Mouse (Mus musculus) adrenal gland, adult (tissue): ENCODE data around the gene Nudt21.

ENCODE experiments used
- DNase-seq, 2 experiments: peaks; one replicate each; pipeline ENCODE4 v3.0.0; 2022 to 2023; ENCODE audit warnings: low spot score in 1 of 2; ENCODE audit not compliant: inconsistent age in 2 of 2

Gene Nudt21

DNA sequence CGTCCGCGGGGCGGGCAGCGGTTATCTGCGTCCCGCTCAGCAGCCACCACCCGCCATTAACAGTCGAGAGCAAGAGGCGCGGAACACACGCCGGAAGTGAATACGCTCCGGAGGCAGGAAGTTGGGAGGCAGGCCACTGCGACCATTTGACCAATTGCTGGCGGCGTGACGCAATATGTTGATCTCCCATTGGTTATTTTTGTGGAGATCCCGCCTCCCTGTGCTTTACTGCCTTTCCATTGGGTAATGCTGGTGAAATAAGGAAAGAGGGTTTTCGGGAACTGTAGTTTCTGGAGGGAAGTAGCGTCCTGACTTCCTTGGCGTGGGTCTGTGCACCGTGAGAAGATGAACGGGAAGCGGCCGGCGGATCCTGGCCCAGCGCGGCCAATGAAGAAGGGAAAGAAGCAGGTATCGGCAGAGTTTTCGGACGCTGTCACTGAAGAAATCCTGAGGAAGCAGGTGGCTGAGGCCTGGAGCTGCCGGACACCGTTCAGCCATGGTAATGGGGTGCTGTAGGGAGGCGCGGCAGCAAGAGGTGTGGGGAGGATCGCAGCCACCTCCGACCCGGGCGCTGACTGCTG, at the start of gene Nudt21, which contains the start of gene Ogfod1:
Gene Nudt21 (minus strand): TSS at position 88 of the 581 bp plus-strand sequence.
Gene Ogfod1 (plus strand): TSS at position 255 of the 581 bp plus-strand sequence.
- DNase-seq, result peak; percentile 95 to 98

DNA sequence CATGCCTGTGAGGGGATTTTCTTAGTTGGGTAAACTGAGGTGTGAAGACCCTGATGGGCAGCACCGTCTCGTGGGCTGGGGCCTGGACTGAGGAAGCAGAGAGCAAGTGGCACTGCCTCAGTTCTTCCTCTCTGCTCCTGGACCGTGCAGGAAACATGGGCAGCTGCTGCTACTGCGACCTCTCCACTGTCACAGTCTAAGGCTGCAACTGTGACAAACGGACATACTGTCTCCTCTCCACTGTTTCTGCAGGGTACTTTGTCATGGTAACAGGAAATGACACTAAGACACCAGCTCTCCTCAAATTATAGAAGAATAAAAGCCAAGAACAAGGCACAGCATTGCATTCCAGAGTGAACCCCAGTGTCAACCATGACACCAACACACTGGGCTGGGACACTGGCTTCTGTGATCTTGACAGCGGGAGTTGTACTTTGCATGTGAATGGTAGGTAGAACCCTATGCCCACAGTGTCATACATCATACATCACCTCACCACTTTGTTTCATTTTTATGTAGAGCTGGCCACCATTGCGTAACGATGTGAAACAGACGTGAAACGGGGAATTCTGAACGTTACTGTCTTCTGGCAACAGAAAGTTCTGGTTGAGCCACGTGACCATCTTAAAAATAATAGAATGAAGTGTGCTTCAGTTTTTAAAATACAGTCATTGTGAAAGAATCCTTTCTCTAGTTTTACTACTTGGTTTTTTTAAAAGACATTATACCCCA, 39.8 kb upstream of the Nudt21 start:
- no peak for DNase-seq

DNA sequence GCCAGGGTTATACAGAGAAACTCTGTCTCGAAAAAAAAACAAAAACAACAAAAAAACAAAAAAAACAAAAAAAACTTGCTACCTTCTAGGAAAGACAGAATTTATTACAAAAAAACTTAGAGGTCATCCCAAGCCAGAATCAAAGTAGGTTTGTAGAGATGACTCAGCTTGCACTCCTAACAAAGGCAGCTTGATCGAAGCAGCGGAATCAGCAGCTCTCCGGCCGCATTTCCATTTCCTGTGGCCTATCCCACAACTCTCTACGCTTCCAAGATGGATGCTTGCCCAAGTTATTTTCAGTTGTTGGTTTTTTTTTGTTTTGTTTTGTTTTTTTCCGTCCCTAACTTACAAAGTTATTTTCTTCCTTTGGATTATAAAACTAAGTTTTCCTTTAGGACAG, 32.0 kb upstream of the Nudt21 start:
- no peak for DNase-seq

DNA sequence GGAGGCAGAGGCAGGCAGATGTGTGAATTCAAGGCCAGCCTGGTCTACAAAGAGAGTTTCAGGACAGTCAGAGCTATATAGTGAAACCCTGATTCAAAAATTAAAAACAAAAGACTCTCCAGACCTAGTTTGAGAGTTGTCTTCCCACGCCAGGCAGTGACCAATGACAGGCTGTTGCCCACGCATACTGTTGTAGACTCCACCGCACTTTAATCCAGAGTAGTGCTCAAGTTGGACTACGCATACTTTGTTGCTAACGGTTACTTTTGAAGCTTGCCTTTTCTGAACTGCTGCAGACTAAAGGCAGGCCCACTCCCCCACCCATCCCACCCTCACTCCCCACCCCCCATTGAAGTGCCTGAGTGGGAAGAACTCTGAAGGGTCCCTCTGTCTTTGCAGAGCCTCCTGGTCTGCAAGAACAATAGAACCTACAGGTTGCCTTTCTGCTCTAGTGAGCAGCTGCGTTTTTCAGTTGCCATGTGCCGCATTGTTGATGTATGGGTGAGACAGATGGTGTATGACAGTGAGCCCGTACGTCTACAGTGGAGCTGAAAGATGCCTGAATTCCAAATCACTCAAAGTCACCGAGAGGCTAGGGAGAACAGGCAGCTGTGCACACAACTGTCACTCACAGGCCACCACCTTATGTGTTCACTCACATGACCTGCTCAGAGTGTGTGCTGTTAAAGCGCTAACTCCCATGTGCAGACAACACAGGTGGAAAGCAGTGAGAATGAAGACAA, 29.5 kb upstream of the Nudt21 start:
- no peak for DNase-seq

DNA sequence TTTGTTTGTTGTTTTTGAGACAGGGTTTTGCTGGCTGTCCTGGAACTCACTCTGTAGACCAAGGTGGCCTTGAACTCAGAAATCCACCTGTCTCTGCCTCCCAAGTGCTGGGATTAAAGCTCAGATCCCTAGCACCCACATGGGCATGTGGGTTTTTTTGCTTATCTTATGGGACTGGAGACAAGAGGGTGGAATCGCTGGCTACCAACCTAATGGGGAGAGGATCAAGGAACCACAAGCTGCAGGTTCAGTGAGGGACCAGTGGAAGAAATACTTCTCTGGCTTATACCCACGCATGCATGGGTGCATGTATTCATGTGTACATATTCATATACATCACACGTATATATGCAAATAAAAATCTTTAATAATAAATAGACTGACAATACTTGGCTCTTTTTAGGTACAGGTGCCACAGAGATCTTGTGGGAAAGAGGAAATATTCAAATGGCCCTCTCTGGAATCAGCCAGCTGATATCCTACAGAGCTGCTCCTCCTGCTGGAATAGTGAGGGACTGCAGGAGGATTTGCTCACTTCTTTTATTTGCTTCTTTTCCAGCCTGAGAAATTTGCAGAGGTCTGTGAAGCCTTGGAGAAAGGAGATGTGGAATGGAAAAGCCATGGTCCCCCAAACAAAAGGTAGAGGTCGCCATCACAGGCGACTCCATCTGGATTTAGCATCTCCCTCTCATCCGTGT, 20.5 kb upstream of the Nudt21 start:
- DNase-seq, result peak; percentile 19 to 74

DNA sequence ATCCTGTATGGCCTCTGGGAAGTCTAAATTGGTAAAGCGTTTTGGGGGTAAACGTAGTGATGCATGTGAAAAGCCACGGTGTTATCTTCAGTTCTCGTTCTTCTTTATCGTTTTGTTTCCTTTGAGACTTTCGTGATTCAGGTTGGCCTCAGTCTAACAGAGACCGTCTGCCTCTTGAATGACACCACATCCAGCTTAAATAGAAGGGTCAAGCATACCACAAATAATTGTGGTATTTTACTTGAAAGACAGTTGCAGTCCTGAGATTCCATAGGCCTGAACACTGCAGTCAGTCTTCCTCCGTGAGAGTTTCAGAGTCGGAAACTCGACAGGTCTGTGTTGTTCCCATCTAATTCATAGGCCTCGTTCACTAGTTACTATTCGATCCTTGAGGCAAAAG, 15.9 kb upstream of the Nudt21 start:
- no peak for DNase-seq

DNA sequence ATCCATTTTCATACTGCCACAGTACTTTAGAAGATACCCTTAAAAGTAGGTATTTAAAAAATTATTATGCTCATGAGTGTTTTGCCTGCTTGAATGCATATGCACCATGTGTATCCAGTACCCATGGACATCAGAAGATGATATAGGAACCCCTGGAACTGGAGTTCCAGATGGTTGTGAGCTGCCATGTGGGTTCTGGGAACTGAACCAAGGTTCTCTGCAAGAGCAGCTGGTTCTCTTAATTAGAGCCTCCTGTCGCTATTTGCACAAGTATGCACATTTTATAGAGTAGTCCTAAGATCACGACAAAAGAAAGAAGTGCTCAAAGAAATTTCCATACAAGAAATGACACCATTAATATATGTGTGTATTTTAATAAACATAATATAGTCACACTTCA, 11.0 kb upstream of the Nudt21 start:
- DNase-seq, result no peak

DNA sequence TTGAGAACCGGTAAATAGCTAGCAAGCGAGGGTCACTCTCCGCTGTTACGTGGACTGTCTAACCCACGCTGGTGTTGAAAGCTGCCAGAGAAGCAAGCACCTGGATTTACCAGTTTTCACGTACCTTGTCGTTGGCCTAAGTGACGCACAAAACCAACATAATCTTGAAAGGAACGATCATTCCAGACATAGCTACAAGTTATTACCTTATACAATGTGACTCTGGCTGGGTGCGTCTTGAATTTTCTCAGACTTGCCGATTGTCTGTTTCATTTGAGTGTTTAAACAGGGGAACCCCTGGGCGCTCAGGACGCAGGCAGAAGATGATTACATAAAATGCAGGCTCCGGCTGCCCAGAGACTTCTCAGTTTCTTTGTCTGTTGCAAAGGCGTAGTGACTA, 975 bp upstream of the Nudt21 start:
- peak; percentile 21 to 70 for DNase-seq

DNA sequence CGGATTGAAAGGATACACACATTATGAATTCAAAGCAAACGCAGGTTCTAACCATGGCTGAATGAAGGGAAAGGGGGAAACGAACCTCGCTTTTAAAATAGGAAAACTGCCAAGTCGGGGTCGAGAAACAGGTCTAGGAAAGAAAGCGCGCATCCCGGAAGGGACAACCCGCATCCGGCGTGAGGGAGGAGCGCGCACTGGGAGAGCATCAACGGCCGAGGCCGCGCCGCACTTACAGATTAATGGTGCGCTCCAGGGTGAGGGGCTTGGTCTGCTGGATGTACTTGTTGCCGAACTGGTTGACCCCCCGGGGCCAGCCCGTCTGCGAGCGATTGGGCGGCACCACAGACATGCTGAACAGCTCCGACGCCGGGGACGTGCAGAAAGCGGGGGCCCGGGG, 290 bp downstream of the Nudt21 start:
- DNase-seq, result peak; percentile 81 to 92

DNA sequence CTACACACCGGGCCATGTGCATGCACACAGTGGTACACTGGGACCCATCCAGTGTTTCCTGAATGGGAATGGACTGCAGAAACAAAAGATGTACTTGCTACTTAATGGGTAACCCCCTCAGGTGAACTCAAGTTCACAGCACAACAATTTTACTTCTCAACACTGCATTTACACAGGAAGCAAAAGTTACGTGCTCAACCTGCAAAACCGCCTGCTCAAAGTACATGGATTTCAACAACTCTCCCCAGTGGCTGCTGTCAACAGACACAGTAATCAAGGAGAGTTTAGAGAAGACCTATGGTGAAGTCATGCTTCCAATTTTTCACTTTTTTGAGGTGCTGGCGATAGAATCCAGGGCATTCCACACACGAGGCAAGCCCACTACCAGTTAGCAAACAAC, 1.6 kb downstream of the Nudt21 start:
- peak in 1 of 2 experiments; percentile 25 for DNase-seq

DNA sequence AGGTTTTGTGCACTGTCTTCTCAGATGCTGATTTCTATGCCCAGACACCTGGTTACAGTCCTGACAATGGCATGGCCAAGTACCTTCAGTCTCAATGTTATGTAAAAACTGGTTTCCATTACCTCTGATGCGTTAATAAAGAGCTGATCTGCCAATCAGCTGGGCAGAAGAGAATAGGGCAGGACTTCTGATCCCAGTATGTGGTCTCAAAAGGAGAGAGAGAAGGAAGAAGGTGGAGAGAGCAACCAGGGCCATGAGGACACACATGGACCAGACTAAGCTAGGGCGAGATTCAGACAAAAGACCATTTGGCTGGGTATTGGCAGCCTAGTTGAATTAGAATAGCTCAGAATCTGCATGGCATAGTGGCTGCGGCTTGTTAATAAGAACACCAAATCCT, 3.2 kb downstream of the Nudt21 start:
- DNase-seq, result no peak

DNA sequence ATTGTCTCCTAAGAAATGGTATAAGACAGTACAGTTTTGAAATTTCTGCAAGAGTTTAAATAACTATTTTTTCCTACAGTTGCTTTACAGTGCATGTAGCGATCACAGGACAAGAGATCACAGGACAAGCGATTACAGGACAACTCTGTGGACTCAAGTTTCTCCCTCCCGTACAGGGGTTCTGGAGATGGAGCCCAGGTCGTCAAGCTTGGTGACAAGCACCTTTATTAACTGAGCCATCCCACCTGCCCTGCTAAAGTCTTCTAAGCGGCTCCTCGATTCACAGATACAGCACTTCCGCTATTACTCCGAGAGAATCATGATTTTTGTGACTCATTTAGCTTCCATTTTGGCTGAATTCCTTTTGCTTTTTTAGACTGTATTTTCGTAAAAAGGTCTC, 7.1 kb downstream of the Nudt21 start:
- no peak for DNase-seq

DNA sequence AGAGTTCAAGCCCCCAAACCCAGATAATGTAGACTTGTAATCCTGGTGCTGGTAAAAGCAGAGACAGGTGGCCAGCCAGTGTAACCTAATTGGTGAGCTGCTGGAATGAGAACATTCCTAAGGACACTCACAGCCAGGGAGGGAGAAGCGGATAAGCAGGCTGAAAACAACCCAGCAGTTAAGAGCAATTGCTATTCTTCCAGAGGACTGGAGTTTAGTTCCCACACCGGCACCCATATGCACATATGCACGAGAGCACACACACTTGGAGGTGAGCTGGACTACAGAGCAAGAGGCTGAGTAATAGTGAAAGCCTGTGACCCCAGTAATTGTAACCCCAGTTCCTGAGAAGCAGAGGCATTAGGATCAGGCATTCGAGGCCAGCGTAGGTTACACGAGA, 12.9 kb downstream of the Nudt21 start:
- no peak for DNase-seq

DNA sequence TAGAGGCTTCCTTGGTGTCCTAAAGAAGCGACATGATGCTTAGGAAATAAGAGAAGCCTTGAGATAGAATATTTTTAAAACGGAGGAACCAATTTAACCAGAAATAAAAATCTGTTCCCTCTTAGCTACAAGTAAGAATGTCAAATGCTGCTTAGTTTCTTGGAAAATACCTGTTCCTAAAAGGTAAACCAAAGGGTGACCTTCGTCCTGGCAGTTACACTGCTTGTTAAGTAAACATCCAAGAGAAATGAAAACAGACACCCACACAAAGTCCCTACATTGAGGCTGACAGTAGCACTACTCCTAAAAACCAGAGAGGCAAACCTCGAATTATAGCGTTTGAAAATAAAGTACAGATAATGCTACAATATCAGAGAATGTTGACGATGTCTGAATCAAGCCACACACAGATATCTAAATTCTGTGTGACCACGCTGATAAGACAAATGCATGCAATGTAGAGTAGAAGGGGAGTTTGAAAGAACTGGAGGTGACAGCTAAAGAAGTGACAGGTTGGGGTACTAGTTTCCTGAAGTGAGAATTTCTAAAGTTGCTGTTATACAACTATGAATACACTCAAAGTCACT, 23.7 kb downstream of the Nudt21 start:
- peak in 1 of 2 experiments; percentile 65 for DNase-seq

DNA sequence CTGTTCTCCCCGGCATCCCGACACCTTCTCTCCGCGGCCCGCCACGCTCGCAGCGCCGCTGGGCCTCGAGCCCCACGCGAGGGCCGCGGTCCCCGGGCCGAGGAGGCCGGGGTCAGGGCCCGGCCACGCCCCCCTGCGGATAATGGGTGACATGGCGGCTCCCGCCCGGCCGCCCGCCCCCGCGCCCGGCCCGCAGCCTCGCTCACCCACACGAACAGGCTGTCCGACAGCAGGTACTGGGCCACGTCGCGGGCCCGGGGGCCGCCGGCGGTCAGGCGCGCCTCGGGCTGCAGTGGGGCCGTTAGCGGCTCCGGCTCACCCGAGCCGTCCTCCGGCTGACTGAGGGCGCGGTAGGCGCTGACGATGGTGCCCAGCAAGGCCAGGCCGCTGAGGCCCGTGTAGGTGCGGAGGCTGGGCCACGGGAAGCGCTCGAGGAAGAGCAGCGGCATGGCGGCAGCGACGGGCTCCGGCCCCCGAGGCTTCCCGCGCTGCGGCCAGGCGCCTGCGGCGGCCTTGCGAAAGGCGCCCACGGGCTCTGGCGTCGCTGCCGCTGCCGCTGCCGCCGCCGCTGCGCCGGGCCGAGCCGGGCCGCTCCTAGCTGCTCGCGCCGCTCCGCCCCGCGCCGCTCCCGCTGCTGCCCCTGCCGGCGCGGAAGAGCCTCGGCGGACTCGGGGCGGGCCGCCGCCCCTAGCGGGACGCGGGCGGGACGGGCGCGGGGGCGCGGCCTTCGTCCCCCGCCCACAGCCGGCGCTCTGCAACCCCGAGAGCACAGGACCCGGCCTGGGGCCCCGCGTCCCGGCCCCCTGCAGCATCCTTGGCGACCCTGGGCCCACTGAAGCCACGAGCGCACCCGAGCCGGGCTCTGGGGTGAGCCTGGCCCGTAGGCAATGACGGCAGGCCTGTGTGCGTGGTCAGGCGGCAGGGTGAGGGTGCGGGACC, 24.5 kb downstream of the Nudt21 start, which contains the start of gene Amfr:
Gene Amfr (minus strand): TSS at position 830 of the 939 bp plus-strand sequence.
- peak; percentile 83 to 91 for DNase-seq

DNA sequence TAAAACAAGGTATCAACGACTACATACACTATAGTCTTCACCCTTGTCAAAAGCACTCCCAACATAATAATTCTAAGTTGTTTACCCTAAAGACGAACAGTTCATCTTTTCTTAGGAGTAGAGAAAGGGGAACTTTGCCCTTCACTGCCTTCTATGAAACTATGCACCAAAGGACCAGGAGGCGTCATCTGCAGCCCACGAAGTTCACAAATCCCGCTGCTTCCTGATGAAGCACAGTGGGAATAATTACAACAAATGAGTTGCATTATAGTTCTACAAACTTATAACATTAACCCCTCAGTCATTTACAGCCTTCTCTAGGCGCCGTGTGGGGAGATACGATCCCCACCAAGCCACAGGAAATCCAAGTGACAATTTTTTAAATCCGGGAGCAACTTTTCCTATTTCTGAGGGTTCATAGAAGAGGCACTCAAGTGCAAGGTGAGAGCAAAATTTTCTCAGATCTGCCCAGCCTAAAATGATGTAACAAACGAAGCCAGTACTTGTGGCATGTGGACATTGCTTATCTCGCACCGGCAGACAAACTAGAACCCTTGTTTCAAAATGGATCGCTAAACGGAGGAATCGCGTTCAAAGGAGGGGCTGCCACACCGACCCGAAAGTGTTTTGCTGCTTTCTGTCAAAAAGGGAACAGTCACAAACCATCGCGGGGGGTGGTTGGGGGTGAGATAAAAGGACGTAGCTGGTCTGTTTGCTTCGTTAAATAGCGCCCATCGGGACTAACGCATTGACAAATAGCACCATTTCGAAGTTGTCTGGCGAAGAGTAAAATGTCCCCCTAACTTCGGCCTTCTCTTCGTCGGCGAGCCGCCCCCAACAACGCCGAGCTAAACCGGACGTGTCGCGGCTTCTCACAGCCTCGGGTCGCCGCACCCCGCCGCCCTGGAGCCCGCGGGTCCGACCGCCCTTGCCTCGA, 25.5 kb downstream of the Nudt21 start:
- peak in 1 of 2 experiments; percentile 67 for DNase-seq

DNA sequence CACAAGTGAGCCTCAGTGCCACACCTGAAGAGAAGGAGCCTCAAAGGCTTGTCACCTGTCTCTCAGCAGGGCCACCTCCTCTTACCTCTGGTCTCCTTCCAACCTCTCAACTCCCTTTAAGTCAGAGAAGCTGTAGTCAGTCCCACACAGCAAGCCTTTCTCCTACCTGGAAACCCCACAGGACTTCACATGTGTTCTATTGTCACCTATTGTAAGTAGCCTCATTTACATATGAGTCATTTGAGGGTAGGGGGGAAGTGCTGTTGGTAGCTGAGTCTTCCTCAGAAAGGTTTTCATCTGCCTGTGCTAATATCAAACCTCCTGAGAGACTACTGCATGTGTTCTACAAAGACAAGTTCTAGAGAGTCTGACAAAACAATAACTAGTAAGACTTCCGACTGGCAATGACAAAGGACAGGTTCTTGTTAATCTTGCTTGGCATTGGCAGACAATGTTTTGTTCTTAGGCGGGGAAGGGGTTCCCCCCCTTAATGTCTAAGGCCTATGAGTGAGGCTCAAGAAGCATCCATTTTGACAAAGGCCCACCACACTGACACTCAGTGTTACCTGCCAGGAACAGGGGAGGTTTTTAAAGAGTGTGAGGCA, 26.6 kb downstream of the Nudt21 start:
- DNase-seq, result peak in 1 of 2 experiments; percentile 65

DNA sequence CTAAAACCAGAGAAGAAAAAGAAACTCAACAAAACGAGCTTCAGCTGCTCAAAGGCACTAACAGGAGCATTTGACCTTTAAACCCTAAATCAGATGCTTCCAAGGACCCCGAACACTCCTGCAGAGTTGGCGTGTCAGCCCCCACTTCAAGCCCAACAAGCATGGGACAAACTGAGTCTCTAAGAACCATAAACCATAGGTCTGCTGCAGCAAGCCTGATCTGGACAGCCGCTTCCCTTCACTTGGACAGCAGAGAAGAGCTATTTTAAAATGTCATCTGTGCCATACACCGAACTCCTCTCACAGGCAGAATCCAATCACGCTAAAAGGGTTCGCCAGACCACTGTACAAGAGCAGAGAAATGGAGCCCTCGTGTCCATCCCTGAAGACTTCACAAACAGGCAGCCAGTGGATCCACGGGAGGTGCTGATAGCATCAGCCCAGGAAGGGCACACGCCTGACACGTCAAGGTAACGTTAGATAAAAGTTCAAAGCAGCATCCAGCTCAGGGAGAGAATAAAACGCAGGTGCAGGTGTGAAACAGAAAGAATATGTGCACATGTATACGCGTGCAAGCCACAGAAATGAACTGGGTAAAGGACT, 27.5 kb downstream of the Nudt21 start:
- DNase-seq, result peak; percentile 20 to 67
